Mouse (Mus musculus) spleen, embryonic (tissue): ENCODE data around the gene Dido1.

Experiments used
- CTCF ChIA-PET: fragments of 350-600 bp; sonication (Branson Sonifier 250); formaldehyde crosslinking; loops from one replicate; lab custom pipeline; 2022; lab: Charles Lee

The Dido1 gene

DNA sequence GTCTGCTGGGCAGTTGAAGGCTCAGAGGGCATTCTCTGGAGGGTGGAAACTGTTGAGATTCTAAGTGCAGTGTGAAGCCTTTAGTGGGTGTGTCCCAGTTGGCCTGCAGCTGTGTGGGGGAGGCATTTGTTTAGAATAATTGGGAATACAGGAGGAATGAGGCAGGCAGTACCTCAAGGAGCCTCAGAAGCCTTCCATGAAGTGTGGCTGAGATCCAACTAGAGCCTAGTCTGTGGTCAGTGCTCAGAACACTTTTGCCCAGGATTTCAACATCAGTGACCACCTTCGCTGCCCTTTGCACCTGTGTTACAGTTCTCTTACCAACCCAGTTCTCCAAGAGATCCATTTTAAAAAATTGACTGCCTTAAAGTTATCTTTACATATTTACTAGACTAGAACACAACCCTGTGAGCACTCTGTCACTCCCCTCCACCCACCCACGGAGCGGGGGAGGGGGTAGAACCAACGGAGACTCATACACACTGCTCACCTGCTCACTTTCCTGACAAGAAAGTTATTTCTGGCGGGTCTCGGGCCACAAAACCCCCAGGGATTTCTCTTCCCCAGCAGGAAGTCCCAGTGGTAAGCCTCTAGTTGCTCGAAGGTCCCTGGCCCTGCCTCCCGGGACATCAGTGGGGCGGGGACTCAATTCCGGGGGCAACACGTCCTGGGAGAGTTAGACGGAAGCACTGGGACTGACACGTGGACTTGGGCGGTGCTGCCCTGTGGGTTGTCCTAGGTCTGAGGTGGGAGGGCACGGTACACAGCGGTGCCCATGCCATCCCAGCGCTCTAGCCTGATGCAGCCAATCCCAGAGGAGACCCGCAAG, 15.0 kb upstream of the Dido1 start, which contains the start of gene Slc17a9:
TSS of gene Slc17a9 (plus strand) at position 679 of the 829 bp plus-strand sequence.
- CTCF ChIA-PET: interaction anchor here (0.7 kb wide), 1 partner anchor 22 kb away, joined by 3 read pairs; no protein-coding TSS in a partner anchor

DNA sequence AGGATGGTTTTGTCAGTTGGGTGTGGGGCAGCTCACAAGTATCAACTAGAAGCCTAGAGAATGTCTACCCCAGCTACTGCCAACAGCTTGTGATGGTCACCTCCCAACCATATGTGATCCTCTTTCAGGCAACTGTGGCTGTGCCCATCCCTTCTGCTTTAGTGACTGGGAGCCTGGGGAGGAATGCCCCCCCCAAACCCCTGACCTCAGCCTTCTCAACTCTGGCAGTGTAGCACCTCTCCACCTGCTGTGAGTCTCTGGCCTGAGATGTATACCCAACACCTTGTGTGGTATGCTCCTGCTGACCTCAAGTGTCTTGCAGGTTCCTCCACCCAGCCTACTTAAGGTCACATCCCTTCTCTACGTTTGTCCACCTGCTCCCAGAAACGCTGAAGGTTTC, 14.1 kb upstream of the Dido1 start:
- CTCF ChIA-PET: interaction anchor here (0.7 kb wide), 1 partner anchor 21 kb away, joined by 3 read pairs; no protein-coding TSS in a partner anchor

DNA sequence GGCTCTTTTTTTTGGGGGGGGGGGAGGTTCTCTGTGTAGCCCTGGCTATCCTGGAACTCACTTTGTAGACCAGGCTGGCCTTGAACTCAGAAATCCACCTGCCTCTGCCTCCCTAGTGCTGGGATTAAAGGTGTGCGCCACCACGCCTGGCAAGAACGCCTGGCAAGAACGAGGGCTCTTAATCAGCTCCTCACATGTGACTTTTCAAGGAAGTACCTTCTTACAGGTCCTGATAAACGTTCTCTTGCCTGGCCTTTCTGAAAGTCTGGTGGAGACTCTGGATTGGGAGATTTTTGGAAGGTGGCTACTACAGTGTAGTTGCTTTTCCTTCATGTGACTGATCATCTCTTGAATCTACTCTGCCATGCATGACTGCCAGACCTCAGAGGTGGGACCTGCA, 12.9 kb upstream of the Dido1 start:
- CTCF ChIA-PET: interaction anchor here (0.7 to 0.8 kb wide), 2 partner anchors 161 to 316 kb away, joined by 10 to 38 read pairs; no protein-coding TSS in a partner anchor

DNA sequence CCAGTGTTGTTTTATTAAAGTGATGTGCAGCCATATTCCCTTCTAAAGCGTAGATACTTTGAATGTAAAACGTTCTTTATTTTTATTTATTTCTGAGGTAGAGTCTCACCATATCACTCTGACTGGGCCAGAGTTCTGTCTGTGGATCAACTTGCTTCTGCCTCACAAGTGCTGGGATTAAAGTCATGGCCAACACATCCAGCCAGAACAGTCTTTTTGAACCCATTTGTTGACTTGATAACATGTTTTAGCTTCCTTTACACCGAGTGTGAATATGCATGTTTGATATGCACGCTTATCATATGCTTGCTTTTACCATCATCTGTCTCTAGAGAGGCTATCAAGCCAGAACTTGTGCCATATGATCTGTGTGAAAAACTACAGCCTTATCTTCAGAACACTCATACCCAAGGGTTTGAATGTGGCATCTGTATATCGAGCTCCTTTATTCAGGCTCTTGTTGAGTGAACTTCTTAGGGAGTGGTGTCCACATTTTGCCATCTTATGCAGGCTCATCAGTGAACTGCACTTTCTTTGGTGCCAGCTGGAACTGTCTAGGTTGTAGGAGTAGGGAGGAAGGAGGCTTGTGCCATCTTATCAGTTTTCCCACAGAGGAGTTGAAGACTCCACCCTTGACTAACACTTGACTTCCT, 2.4 kb upstream of the Dido1 start:
- CTCF ChIA-PET: no interaction called here

DNA sequence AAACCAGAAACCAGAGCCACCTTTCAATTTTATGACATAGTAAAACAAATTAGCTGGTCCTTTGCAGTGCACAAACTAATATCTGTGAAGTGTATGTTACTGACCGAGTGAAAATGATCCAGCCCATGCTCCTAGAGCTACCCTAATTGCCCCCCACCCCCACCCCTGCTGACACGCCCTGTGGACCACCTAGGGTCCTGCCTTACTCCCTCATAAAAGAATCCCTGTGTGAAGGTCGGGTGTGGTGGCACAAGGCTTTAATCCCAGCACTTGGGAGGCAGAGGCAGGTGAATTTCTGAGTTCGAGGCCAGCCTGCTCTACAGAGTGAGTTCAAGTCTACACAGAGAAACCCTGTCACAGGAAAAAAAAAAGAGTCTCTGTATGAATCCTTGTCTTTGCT, 1.7 kb upstream of the Dido1 start:
- CTCF ChIA-PET: interaction anchor here (0.5 to 1.2 kb wide), 2 partner anchors 17 to 52 kb away, joined by 3 to 4 read pairs; no protein-coding TSS in a partner anchor

DNA sequence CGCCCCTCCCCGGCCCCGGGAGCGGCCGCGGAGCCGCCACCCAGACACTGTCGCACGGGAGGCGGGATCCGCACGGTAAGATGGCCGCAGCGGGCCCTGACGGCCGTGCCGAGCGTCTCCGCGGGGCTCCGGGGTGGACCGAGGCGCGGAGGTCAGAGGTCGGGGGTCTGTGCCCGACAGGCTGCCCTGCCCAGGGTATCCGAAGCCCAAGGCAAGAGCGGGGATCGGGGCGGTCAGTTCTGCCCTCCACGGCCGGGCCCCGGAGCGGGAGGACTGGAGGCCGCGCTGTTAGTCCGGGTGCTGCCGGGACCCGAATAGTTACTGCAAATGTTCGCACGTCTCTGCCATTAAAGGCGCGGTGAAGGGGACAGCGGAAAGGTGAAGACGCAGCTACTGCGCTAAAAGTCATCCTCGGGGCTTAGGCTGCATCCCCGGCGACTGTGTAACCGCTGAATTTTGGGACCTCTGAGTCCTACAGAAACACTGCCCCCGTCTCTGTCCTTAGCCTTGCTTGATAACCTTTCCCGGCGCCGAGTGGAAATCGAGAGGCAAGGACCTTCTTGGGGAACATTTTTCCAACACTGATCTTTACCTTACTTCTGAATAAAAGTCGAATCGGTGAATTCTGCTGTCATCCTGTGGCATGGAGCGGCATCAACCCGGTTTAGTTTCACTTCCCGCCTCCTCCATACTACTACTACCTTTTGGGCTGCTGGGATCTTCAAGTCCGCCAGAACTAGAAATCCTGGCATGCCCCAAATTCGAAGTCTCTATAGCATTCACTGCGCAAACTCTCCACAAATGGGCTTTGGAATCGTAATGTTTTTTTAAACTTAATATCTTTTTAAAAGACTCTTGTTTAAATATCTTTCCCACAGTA, 717 bp upstream of the Dido1 start:
- CTCF ChIA-PET: interaction anchor here (0.7 to 1.5 kb wide), 3 partner anchors 16 to 32 kb away, joined by 3 to 6 read pairs (median 4); no protein-coding TSS in a partner anchor

DNA sequence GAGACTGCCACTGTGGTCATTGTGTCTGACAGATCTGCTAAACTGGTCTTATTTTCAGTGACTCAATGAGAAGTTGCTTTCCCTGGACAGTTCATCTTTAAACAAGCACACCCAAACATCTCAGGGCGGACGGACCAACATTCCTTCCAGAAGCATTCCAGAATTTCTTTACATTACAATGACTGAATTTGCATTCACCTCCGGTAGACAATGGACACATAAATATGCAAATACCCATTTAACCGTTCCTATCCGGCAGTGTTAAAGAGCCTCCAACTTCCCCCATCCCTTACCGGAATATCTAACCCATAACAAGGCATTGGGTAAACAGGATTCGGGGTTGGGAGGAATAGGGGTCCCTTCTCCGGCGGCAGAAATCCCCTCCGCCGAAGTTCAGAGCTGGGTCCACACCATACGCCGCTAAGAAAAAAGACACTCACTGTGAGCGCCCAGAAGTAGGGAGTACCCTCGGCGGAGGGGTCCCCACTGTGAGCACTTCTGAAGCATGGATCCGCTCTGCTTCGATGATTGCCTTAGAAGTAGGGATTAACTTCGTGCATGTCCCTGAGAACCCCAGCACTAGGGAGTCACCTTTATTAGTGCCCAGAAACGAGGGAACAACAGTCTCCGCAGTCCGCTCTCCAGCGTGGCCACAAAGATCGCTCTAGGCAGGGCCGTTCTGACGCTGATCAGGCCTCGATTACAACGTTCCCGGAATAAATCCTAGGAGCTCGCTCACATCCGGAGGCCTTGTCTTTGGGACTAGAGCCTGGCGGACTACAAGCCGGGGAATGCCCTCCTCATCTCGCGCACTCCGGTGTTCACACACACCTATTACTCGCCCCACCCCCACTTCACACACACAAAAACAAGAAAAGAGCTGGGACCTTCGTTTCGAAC, 526 bp downstream of the Dido1 start:
- CTCF ChIA-PET: interaction anchor here (0.6 to 1.5 kb wide), 3 partner anchors 17 to 31 kb away, joined by 3 to 6 read pairs (median 6); no protein-coding TSS in a partner anchor

DNA sequence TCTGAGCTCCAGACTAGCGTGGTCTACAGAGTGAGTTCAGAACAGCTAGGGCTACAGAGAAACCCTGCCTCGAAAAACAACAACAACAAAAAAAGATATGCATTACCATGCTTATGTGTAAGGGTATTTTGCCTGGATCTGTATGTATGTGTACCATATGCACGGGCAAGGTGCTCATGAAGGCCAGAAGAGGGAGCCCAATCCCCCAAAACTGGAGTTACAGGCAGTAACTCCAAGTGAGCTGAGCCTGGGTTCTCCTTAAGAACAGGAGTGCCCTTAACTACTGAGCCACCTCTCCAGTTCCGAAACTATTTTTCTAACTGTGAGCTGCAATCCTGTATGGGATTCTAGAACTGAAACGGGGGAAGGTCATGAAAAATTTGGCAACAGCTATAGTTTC, 3.8 kb downstream of the Dido1 start:
- CTCF ChIA-PET: interaction anchor here (0.6 to 0.7 kb wide), 2 partner anchors 16 to 25 kb away, joined by 3 read pairs; no protein-coding TSS in a partner anchor

DNA sequence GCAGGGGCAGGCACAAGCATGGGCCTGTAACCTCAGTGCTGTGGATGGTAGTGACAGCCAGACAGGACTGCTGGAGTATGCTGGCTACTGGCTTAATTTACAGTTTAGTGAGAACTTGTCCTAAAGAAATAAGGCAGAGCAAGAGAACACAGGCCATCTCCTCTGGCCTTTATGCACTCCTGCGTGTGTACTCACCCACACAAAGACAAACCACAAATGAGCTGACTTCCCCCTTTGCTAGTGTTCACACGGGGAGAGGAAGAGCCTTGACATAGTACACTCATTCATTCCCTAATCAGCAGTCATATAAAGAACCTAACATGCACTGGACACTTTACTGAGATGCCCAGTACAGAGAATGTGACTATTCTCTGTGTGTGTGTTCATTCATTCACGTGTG, 4.7 kb downstream of the Dido1 start:
- CTCF ChIA-PET: interaction anchor here (0.6 kb wide), 1 partner anchor 42 kb away, joined by 6 read pairs; no protein-coding TSS in a partner anchor

DNA sequence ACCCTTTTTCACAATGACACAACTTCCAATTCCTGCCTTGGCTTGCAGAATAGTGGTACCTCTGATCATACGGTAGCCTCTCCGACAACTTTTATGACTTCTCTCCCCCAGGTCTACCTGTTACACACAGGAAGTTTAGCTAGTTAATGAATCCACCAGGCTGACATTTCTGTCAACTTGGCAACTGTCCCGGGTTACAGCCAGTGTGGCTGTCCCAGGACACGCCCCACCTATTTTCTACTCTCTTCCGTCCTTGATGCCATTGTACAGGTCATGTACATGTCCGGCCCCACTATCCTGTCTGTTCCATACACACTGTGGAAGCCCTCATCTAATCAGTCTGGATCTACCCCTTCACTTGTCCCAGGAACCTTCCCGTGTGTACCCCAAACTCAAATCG, 5.2 kb downstream of the Dido1 start:
- CTCF ChIA-PET: no interaction called here

DNA sequence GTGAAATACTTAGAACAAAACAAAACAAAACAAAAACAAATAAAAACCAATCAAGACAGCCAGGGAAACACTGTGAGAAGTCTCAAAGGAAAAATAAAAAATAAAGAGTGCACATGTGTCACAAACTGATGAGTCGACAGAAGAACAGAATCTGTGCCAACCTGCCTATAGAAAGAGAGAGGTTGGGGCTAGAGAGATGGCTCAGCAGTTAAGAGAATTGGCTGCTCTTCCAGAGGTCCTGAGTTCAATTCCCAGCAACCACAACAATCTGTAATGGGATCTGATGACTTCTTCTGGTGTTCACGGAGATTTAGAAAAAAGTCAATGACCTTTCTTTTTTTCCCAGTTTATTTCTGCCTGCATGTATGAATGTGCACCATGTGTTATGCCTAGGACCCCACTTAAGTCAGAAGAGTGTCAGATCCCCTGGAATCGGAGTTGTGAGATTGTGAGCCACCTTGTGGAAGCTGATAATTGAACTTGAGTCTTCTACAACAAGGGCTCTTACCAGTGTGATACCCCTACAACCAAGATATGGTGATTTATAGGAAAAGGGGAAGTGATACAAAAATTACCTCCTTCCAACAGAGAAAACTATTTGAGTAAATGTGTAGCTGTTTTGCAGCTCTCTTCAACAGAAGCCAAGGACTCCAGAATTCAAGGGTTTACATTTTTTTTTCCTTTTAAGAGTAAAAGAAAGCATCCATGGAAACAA, 6.0 kb downstream of the Dido1 start:
- CTCF ChIA-PET: no interaction called here

DNA sequence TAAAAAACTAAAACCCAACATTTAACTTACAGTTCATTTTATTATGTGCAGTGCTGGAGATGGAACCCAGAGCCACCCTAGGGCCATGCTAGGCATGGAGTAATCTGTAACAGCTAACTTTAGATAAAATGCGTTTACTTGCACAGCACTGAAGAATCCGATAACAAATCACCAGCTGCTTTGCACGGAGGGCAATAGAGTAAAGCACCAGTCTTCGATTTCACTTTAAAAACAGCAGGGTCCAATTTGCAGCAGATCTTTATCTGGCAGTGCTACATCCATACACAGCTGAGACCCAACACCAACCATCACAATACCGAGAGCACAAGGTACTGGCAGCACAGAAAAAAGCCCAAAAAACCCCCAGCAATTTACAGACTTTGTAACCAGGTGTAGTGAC, 6.6 kb downstream of the Dido1 start:
- CTCF ChIA-PET: interaction anchor here (0.9 kb wide), 1 partner anchor 21 kb away, joined by 3 read pairs; no protein-coding TSS in a partner anchor

DNA sequence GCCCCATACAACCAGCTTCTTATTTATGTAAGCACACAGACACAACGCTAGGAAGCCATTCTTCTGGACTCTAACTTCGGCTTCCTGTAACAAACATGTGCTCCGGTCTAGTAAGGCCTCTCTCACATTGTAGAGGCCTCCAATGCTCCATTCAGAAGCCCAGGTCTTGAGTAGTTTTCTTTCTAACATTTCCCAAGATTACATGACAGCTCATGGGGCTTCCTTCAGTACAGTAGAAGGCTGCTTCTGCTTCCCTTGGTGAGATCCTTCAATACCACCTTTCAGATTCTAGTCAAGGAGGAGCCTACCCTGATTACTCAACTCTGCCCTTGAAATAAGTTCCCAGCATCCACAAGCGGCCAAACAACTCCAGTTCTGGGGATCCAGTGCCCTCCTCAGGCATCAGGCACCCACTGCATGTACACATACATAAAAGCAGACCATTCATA, 7.1 kb downstream of the Dido1 start:
- CTCF ChIA-PET: interaction anchor here (0.6 to 0.9 kb wide), 2 partner anchors 21 to 24 kb away, joined by 3 read pairs; no protein-coding TSS in a partner anchor

DNA sequence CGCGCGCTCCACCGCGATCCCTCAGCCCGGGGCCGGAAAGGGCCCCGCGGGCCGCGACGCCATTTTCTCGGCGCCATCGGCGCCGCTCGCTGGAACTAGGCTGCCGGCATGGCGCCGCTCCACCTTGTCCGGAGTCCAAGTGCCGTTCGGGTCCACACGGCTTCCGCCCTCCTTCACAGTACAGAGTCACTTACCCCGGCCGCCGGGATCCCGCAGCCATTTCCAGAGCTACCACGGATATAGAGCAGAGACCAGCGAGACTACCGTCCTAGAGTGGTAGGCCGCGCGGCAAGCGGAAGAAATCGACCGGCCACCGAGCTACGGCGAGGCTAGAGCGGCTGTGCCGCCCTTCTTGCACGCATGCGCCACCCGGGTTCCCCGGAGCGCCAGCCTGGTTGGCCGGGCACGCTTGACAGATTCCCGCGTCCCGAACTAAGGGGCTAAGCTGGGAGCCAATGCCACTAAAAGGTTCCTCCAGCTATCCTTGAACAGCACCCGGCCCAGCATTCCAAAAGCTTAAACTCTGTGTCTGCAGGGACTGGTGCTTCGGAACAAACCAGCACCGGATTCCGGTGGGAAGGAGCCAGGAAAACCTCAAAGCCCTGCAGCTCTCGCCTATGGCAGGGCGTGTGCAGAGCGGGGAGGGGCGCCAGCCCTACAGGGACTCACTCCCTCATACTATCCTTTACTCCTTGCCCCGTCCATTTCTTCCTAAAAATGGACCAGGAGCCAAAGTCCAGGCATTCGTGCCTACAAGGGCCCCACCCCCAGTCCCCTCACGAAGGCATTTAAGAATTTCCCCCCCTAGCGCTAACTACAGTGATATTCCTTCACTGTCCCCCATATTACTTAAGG, 7.8 kb downstream of the Dido1 start:
- CTCF ChIA-PET: interaction anchor here (0.6 to 0.9 kb wide), 2 partner anchors 22 to 24 kb away, joined by 3 read pairs; no protein-coding TSS in a partner anchor

DNA sequence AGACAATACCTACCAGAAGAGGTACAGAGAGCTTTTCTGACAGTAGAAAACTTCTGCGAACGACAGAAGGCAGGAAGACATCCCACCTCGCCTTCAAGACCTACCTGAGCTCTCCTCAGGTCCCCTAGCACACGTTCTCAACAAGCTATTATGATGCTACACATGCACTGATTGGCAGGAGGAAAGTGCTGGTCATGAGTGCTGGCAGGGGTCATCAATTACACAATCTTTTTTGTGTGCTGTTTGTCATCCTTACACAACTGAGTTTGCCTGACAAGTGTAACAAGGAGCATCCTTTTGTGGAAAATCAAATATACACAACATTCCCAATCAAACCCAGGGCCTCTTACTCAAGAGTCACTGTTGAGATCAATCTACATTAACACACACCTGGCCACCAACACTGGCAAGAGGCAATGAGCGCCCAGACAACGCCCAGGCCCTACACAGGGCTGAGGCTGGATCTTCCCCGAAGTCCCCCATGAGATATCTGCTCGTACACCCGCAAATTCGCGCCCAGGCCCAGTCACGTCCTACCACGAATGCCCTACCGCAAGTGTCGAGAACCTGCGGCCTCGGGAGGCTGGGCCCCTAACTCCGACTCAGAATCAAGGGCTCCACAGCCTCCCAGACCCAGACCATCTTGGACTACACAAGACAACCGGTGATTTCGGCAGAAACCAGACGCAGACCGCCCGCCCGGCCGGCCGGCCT, 8.6 kb downstream of the Dido1 start:
- CTCF ChIA-PET: no interaction called here

DNA sequence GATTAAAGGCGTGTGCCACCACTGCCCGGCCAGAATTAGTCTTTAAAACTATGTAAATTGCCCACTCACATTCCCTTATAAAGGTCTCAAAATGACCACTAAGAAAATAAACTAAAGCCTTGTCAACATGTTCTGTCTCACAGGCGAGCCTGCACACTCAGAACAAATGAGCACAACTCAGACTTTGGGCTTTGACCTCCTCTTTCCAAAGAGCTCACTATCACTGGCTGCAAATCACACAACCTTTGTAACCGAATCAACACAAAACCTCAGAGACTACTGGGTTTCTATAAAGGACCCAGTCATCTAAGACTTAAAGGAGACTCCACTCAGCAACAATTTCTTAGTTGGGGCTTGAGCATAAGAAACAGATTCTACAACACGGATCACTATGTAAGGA, 9.3 kb downstream of the Dido1 start:
- CTCF ChIA-PET: interaction anchor here (1.2 kb wide), 1 partner anchor 22 kb away, joined by 4 read pairs; no protein-coding TSS in a partner anchor

DNA sequence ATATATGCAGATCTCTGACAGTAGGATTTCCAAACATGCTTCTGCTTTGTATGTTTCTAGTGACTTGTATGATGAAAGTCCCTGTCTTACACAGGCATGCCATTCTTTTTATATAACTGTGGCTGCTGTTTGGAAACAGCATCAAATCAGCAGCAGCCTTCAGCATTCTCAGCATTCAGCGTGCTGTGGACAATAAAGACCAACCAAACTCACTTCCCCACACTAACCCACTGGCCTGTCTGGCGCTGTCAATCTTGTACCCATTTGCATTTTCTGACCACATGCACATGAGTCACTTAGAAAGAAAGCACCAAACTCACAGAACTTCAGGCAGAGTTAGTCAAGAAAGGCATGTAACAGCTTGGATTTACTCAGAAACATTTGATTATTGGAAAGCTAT, 14.6 kb downstream of the Dido1 start:
- CTCF ChIA-PET: no interaction called here
